Mouse (Mus musculus): ENCODE measurements at regions not wholly inside any gene's neighbourhood (a gene's known extent, or its start where the extent isn't known, plus 50 kb on each side); places are given as distances from the start of the nearest gene placed in this dataset.

- intact Hi-C loops (cut with DNase I): loop anchor here (5.0 kb wide), 2 partner anchors 42 to 113 kb away; no protein-coding TSS in a partner anchor
- DNase-seq: no peak
Observed at GRCm38 (mm10) chr10:118754791-118755190, 115.2 kb downstream of the Dyrk2 start.

GRCm38 (mm10) chr10:118758825-118759471 is 111.1 kb downstream of the Dyrk2 start:
- intact Hi-C loops (cut with DNase I): loop anchor here (5.0 kb wide), 2 partner anchors 47 to 108 kb away; no protein-coding TSS in a partner anchor
- peak; percentile 64 to 65 for DNase-seq

- intact Hi-C loops (cut with DNase I): no loop called here
- DNase-seq: no peak
Observed at GRCm38 (mm10) chr10:118760441-118760840, 109.6 kb downstream of the Dyrk2 start.

- intact Hi-C loops (cut with DNase I): no loop called here
- peak; percentile 28 to 36 for DNase-seq
Observed at GRCm38 (mm10) chr10:118761101-118761868, 108.7 kb downstream of the Dyrk2 start.

- DNase-seq: no peak
- intact Hi-C loops (cut with DNase I): loop anchor here (5.0 kb wide), 1 partner anchor 173 kb away; no protein-coding TSS in a partner anchor
Observed at GRCm38 (mm10) chr10:118765051-118765450, 105.0 kb downstream of the Dyrk2 start.

GRCm38 (mm10) chr10:118765544-118766441 is 104.2 kb downstream of the Dyrk2 start:
- peak; percentile 23 to 34 for DNase-seq
- intact Hi-C loops (cut with DNase I): loop anchor here (5.0 kb wide), 1 partner anchor 173 kb away; no protein-coding TSS in a partner anchor

- DNase-seq: no peak
- intact Hi-C loops (cut with DNase I): loop anchor here (5.0 kb wide), 1 partner anchor 175 kb away; no protein-coding TSS in a partner anchor
Observed at GRCm38 (mm10) chr10:118766826-118767225, 103.2 kb downstream of the Dyrk2 start.

- intact Hi-C loops (cut with DNase I): loop anchor here (5.0 kb wide), 2 partner anchors 98 to 177 kb away; no protein-coding TSS in a partner anchor
- DNase-seq: no peak
Observed at GRCm38 (mm10) chr10:118769751-118770150, 100.3 kb downstream of the Dyrk2 start.

GRCm38 (mm10) chr10:118778656-118779055 is 91.4 kb downstream of the Dyrk2 start:
- no peak for DNase-seq
- intact Hi-C loops (cut with DNase I): no loop called here

GRCm38 (mm10) chr10:118780831-118781569 is 89.0 kb downstream of the Dyrk2 start:
- intact Hi-C loops (cut with DNase I): no loop called here
- DNase-seq: no peak

- no peak for DNase-seq
- intact Hi-C loops (cut with DNase I): no loop called here
Observed at GRCm38 (mm10) chr10:118781811-118782232, 88.2 kb downstream of the Dyrk2 start.

GRCm38 (mm10) chr10:118782646-118783045 is 87.4 kb downstream of the Dyrk2 start:
- intact Hi-C loops (cut with DNase I): no loop called here
- DNase-seq: no peak

GRCm38 (mm10) chr10:118787280-118787690 is 82.7 kb downstream of the Dyrk2 start:
- no peak for DNase-seq
- intact Hi-C loops (cut with DNase I): no loop called here

GRCm38 (mm10) chr10:118792352-118793100 is 77.5 kb downstream of the Dyrk2 start:
- intact Hi-C loops (cut with DNase I): no loop called here
- no peak for DNase-seq

- intact Hi-C loops (cut with DNase I): no loop called here
- no peak for DNase-seq
Observed at GRCm38 (mm10) chr10:118793794-118794193, 76.2 kb downstream of the Dyrk2 start.

GRCm38 (mm10) chr10:118794395-118795060 is 75.5 kb downstream of the Dyrk2 start:
- intact Hi-C loops (cut with DNase I): no loop called here
- no peak for DNase-seq

- intact Hi-C loops (cut with DNase I): no loop called here
- DNase-seq: no peak
Observed at GRCm38 (mm10) chr10:118795061-118795407, 75.0 kb downstream of the Dyrk2 start.

- intact Hi-C loops (cut with DNase I): no loop called here
- no peak for DNase-seq
Observed at GRCm38 (mm10) chr10:118796512-118796911, 73.5 kb downstream of the Dyrk2 start.

GRCm38 (mm10) chr10:118797256-118797655 is 72.8 kb downstream of the Dyrk2 start:
- intact Hi-C loops (cut with DNase I): no loop called here
- DNase-seq: no peak

All from heart, postnatal 36 days (tissue).